Mouse (Mus musculus): Measurements from ENCODE around the gene Trnt1.

- TF ChIP-seq POLR2A (IDR thresholded peaks at IDR 0.05; ENCODE audit: low read depth, low read length) (no peak), CTCF (conservative IDR thresholded peaks at IDR 0.05; ENCODE audit: insufficient read depth, insufficient read length, low read depth, low read length) (no peak)
Observed at GRCm38 (mm10) chr6:106793621-106794020, 24.7 kb downstream of the Trnt1 start.
